Mouse (Mus musculus) 416B (cell line): ENCODE results near the gene Cutal.
"Not testable (repeated sequence)": the region's sequence is repeated elsewhere in the genome, so short reads cannot be mapped to it uniquely, and the experiment has no call there.

Source experiments
- DNase-seq: peaks from one replicate; pipeline ENCODE4 v3.0.0; 2011; ENCODE audit warnings: low read depth

The Cutal gene

DNA sequence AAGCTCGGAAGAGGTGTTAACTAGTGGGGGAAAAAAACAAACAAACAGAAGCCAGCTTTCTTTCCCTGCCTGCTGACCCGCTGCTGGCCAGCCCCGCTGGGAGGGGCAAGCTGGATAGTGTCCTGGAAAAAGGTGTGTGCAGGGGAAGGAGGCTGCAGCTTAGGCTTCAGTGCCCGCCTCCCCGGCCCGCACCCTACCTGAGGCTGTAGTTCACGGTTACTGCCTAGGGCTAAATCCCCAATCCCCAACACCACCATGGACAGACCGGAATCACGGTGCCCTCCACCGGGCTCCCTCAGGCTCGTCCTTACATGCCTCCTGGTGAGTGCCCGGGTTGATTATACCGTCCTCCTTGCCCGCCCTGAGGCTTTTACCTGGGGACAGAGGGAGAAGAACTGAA is at the start of gene Cutal:
Gene Cutal, plus strand, starts transcription at position 126 of the 400 bp plus-strand sequence.
- no peak for DNase-seq

DNA sequence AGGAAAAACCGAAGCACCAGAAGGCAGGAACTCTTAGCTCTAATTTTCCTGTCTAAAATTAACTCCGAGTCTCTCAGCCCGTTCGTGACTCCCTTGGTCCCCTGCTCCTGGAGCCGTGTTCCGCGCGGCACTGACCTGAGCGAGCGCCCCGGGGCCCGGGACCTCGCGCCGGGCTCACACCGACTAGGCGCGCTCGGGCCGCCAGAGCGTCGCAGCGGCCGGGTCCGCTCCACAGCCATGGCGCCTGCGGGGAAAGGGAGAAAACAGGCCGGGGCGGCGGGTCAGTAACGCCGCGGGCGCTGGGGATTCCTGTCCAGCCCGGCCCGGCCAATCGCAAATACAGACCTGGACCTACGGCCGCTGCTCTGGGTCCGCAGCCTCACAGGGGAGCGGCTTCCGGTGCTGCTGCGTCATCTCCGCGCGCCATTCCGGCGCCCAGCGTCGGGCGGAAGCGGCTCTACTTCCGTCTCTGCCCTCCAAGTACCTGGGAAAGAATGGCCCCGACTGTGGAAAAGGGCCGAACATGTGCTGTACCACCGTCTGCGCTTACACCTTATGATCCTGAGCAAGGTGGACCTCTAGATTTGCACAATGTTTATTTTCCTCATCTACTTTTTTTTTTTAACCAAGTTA is 48.3 kb upstream of the Cutal start, which contains the start of gene Fbxw2:
Gene Fbxw2, minus strand, starts transcription at position 485 of the 633 bp plus-strand sequence.
- DNase-seq = peak; percentile 95

DNA sequence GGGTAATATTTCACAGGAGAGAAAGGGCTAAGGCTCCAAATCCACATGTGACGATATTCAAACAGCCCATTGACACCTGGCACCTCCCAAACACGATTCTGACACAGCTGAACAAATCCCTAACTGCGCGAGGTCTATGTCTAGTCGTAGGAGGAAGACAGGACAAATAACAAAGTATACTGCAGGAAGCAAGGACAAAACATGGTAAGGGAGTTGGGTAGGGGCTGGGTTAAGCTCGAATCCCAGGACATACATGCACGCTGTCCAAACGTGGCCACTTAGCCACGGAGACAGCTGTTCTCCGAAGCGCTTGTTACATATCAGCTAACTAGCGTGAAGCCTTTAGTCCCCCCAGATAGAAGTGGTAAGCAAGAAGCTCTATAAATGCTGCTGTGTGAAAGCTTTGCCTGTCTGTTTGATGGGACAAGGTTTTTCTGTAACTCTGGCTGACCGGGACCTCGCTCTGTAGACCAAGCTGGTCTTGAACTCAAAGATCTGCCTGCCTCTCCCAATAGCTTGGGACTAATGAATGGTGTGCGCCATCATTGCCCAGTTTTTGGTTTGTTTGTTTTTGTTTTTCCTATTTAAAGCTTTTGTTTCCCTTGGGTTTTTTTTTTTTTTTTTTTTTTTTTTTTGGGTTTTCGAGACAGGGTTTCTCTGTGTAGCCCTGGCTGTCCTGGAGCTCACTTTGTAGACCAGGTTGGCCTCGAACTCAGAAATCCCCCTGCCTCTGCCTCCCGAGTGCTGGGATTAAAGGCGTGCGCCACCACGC is 47.5 kb upstream of the Cutal start:
- DNase-seq = no peak

DNA sequence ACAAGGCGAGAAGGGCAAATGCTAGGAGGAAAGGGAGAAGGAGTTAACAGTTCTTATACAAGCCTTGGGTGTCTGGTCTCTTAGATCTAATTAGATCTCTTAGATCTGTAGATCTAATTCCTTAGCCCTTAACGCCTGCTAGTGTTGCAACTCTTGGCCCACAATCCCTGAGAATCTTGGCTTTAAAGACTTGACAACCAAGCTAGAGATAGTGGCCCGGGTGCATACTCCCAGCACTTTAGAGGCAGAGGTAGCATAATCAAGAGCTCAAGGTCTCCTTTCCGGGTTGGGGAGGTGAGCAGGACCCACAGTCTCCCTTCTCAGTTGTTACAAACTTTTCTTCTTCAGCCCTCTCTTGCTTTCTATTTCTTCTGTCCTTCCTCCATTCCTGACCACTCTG is 46.6 kb upstream of the Cutal start:
- DNase-seq = no peak

DNA sequence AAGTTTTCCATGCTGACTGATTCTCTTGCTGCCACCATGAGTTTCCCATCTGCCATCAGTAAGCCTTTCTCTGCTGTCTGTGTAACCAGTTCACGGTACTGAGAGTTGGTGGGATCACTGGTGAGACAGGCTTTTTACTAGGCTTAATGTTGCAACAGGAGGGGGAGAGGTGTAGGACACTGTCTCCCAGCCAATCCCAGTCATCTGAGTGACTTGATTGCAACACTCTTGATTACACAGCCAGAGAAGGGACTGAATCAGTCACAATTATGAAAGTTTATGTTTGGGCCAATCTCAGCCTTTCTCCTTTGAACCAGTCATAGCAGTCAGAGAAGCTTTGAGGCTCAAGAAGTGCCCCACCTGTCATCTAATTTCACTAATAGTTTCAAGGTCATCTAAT is 46.2 kb upstream of the Cutal start:
- peak; percentile 85 for DNase-seq

DNA sequence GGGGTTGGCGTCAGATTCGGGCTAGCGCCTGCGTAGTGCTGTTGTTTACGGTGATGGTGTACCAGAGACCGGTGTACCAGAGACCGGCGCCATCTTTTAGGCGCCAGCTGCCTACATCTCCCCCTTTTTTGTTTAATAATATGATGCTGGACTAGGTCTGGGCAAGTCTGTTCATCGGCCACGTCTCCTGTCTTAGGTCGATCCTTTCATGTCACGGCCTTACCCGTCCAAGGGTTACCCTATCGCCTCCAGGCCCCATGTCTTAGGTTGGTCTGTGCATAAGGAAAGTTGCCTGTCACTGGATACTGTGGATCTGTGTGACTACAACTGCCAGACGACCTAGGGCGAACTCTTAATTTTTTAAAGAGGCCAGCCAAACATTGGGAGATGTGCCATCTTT is 44.1 kb upstream of the Cutal start:
- not testable (repeated sequence) for DNase-seq

DNA sequence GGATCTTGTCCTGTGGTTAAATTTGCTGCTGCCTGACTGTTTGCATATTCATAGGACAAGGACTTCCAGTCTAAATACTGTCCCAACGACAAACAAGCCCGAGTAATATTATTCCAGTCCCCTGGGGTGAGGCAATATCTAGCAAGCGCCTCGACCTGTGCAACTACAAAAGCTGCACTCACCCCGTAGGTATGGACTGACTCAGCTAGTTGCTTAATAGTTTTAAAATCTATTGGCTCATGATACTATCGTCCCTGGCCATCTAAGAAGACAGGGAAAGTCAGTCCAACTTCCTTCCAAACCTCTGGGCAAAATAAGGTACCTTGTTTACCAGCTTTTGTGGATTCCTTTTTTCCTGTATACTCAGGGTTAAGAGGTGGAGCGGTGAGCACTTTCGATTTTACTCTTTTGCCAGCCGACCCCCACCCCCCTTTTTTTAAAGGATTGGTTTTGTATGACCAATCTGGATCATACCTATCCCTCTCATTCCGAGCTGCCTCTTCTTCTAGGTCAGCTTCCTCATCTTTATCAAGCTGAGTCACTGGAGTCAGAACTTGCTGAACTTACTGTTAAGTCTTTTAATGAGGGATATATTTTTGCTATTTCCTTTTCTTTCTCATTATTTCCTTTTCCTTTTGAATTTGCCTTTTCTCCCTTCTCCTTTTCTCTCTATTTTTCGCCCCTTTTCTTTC is 41.3 kb upstream of the Cutal start, which contains the start of gene Gm34653:
Gene Gm34653, plus strand, starts transcription at position 242 of the 692 bp plus-strand sequence.
- DNase-seq = peak; percentile 26

DNA sequence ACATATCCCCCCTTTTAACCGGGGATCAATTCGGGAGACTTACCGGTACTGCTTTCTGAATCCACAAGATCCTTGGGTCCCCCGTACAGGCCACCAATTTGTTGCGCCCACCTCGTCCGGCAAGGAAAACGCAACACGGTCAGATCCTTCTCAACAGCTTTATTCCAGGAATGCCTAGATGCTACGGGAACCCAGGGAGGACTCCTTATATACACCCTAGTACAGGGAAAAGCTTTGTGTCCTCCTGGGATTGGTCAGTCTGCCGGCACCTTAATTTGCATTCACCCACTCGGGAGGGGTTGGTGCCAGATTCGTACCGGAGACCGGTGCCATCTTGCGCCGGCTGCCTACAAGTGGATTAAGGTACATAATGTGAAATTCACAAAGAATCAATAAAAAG is 40.6 kb upstream of the Cutal start:
- no peak for DNase-seq

DNA sequence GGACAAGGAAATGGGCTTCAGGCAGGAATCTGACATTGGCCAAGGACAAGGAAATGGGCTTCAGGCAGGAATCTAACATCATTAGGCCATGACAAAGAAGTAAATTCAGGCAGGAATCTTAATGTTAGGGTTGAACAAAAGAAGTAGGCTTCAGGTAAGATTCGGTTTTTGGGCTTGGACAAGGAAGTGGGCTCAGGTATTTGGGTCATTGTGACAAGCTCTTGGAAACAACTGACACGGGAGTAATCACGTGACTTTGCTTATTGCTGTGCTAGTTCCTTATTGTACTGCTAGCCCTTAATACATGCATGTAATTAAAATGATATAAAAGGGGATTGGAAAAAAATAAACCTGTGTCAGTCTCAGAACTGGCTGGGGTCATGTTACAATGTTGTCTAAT is 38.5 kb upstream of the Cutal start:
- no peak for DNase-seq

DNA sequence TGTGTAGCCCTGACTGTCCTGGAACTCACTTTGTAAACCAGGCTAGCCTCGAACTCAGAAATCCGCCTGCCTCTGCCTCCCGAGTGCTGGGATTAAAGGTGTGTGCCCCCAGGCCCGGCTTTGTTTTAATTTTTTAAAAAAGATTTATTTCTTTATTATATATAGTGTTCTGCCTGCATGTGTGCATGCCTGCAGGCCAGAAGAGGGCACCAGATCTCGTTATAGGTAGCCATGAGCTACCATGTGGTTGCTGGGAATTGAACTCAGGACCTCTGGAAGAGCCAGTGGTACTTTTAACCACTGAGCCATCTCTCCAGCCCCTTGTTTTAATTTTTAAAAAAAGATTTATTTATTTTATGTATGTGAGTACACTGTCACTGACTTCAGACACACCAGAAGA is 34.1 kb upstream of the Cutal start:
- DNase-seq = peak; percentile 35

DNA sequence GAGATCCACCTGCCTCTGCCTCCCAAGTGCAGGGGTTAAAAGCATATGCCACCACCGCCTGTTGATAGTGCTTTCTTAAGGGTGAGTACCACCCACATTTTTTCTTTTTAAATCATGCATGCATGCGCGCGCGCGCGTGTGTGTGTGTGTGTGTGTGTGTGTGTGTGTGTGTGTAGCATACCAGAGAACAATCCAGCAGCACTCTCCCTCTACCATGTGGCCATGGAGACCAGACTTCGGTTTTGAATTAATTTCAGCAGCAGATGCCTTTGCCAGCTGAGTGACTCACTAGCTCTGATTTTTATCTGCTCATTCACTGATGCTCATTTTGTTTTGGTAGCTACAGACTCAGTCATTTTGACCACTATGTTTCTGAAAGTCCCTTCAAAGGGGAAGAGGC is 32.5 kb upstream of the Cutal start:
- DNase-seq = peak; percentile 43

DNA sequence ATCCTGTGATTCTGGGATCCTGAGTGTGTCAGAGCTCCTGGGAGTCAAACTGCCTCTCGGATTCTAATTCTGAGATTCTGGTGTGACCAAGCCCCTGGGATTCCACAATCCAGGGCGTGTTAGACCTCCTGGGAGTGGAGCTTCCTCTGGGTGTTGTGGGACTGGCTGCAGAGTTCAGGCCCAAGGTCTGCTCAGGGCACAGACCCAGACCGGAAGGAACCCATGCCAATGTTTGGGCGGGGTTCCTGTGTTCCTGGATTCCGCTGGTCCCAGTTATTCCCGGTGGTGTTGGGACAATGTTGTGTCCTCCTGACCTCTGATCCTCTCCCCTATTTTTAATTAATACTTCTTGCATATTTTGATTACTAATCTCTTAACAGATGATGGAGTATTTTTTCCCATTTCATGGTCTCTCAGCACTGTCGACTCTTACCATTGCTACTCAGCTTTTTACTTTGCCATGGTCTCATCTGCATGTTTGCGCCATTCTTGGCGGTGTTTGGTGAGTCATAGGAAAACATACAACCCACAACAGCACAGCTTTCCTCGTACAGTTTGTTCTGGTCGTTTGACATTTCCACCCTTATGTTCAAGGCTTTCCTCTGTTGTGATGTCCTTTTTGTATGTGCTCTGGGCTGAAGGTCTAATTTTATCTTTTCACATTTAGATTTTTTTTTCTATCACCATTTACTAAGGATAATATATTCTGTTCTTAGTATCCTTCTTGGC is 30.8 kb upstream of the Cutal start:
- peak; percentile 82 for DNase-seq

DNA sequence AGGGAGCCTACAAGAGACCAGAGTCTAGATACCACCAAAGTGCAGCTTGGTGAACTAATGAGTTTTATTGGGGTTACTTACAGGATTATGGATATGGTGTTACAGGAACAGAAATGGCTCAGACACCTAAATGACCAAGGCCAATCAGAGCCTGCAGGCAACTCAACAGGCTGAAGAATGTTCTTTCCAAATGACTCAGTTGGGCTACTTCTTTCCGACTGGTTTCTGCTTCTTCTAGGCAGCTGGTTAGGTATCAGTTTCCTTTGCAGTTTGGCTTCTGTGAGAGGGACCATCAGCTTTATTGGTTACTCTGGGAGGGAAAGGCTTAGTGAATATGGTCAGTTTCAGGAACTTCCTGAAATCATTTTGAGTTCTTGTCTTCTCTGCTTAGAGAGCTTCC is 26.5 kb upstream of the Cutal start:
- no peak for DNase-seq

DNA sequence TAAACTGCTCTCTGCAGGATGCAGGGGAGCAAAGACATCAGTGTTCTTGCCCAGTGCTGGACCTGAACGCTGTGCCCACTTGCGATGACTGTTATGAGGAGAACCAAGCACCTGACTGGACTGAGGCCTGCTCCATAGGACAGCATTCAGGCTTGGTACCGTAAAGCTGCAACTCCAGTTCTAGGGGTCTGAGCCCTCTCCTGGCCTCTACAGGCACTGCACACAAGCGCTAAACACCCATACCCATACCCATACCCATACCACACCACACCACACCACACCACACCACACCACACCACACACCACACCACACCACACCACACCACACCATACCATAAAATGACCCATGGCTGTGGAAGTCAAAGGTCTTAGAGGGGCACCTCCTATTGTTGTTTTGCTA is 18.9 kb upstream of the Cutal start:
- DNase-seq = no peak

DNA sequence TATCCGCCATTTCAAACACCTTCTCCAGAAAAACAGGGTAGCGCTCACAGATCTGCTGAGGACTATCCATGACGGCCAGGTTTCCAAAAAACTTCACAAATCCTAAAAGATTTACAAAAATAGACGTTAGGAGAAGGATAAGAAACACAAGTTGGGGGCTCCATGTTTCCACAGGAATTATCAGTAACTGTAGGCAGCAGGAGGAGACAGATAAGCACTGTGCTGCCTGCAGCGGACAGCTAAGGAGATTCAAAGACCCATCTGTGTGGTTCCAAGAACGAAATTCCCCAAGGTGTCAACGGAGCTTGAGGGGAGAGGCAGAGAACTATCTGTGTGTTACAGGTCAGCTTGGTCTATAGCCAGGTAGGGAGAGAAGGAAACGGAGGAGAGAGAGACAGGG is 16.5 kb upstream of the Cutal start:
- no peak for DNase-seq

DNA sequence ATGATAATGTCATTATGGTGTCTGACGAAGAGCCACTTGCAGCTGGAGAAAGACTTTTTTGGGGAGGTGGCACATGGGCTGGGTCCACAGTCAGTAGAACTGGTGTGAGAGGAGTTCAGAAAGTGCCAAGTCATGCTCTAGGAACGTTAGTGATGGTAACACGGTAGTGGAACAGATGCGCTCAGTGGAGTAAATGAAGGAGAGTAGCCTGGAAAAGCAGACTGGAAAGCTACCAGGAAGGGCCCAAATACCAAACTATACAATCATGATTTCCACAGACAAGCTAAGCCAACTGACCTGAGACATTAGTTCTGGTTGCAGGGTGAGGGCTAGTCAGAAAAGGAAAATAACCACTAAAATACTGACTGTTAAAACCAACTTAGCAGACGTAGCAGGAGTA is 4.5 kb upstream of the Cutal start:
- peak; percentile 88 for DNase-seq

DNA sequence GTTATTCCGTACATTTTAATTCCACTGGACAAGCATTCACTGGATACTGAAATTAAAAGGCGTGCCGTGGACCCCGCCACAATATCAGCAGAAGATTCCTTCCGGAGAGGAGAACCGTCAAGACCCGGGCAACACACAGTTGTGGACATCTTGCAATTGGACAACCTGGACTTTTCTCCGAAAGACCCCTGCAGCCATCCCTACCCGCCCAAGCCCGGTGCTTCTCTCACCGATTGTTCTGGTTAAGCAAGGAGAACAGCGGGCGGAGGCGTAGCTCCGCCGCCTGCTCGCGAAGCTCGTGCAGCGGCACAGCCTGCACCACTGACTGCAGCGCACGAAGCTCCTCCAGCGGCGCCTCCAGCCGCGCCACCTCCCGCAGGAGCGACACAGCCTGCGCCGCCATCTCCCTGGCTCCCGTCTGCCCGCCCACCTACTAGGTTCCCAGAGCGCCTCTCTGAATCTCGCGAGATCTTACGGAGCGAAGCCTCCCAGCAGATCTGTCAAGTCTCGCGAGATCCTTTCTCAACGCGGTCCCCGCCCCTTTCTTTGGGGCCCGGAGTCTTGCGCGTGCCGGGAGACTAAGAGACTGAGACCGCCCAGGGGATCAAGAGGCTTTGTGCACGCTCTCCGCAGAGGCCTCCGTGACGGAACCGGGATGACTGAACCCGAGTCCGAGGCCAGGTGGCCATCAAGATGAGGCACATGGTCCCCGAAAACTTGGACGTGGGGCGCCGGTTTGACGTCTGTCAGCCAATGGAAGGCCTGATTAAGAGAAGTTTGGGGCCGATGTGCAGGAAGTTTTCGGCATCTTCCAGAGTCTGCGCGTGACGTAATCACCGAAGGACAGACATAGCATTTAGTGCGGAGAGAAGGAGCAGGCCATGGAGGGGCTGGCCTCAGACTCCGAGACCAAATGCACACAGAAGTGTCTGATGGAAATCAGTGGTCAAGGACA is 3.4 kb upstream of the Cutal start:
- peak; percentile 99 for DNase-seq

DNA sequence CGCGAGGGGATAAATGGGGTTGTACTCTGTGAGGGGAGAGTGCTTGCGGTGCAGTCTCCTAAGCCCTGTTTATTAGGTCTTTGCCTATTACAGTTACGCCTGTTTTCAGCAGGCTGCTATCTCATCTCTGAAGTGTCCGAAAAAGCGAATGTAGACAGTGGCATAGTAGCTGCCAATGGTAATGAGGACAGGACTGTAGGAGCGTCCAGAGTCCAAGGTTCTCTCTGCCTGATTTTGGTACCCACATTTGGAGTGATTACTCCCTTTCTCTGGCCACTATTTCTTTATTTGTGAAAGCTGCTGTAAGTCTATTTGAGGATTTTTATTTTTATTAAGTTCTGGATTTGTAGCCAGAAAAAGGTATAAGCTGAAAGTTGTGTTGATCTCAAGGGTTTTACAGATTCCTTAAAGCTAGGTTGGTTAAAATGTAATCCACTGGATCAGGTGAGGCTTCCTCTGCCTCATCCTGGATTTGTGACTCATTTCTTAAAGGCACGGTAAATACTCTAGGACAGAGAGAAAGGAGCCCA is 685 bp downstream of the Cutal start, which contains the start of gene Psmd5:
Gene Psmd5, minus strand, starts transcription at position 153 of the 530 bp plus-strand sequence.
- no peak for DNase-seq

DNA sequence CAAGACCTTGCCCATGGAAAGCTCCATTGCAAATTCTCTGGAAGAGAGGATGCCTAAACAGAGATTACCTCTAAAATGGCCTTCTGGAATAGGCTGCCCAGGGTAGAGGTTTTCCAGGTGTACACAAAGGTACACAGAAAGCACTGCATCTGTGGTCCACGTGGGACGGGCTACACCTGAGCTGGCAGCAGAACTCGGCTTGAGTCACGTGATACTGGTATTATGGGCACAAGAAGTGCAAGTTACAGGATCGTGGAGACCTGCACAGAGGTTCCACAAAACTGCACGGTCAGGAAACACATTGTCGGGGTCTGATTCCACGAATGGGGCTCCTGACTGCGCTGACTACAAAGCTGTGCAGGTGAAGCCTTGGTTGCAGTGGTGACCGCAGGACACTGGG is 5.9 kb downstream of the Cutal start:
- DNase-seq = no peak

DNA sequence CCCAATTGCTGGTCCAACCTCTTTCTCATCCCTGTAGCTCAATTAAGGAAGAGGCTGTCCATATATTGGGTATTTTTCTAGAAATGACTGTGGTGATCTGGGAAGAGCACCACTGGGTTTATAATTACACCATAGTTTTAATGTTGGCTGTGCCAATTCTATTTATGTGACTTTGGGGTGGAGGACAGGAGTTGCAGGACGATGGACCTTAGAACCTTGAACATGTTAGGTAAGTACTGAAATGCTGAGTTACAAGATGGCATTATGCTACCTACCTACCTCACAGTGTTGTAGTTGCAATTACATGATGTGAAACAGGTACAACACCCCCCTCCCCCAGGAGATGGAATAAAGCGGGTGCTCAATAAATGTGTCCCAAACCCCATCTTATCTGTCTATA is 8.6 kb downstream of the Cutal start:
- DNase-seq = no peak

DNA sequence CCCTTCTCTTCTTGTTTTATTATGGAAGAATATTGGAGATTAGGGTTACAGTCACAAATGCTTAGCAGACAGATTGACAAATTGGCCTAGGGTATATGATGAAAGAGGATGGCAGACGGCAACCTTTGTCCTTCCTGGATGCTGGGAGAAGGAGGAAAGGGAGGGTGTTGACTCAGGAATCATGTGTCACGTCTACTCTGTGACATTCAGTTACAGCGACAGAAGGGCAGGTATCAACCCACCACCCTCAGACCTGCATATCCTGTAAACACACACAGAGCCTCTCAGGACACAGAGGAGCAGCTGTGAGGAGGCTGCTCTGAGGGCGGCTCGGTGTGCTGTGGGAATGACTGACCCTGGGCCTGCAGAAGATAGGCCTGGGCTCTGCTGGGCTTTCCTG is 9.0 kb downstream of the Cutal start:
- DNase-seq = no peak
